Mouse (Mus musculus): ENCODE measurements around the gene Olfr561.

The Olfr561 gene

GRCm38 (mm10) chr7:102770921-102771320, at the start of gene Olfr561:
Gene Olfr561 (plus strand): TSS chr7:102771221.
- DNase-seq (ENCODE audit: extremely low read depth, low read depth): no peak

- no peak for DNase-seq (ENCODE audit: extremely low read depth, low read depth)
Observed at GRCm38 (mm10) chr7:102727391-102727790, 43.6 kb upstream of the Olfr561 start, which contains the start of gene Olfr559. Gene Olfr559 (minus strand): TSS chr7:102727491.

- DNase-seq (ENCODE audit: extremely low read depth, low read depth): no peak
Observed at GRCm38 (mm10) chr7:102733793-102734192, 37.2 kb upstream of the Olfr561 start.

GRCm38 (mm10) chr7:102737705-102738104, 33.3 kb upstream of the Olfr561 start:
- DNase-seq (ENCODE audit: extremely low read depth, low read depth): no peak

GRCm38 (mm10) chr7:102752086-102752485, 18.9 kb upstream of the Olfr561 start:
- no peak for DNase-seq (ENCODE audit: extremely low read depth, low read depth)

GRCm38 (mm10) chr7:102759266-102759665, 11.8 kb upstream of the Olfr561 start, which contains the start of the genes Olfr560 and Olfr78:
Gene Olfr560 (minus strand): TSS chr7:102759366.
Gene Olfr78 (minus strand): TSS chr7:102759471.
- DNase-seq (ENCODE audit: extremely low read depth, low read depth): no peak

- DNase-seq (ENCODE audit: extremely low read depth, low read depth): no peak
Observed at GRCm38 (mm10) chr7:102803180-102803579, 32.2 kb downstream of the Olfr561 start, which contains the start of gene Olfr564. Gene Olfr564 (plus strand): TSS chr7:102803480.

Measured in MEL-GATA-1-ER (cell line).